Mouse (Mus musculus): ENCODE measurements around the gene Apoc1.

Apoc1 gene

DNA sequence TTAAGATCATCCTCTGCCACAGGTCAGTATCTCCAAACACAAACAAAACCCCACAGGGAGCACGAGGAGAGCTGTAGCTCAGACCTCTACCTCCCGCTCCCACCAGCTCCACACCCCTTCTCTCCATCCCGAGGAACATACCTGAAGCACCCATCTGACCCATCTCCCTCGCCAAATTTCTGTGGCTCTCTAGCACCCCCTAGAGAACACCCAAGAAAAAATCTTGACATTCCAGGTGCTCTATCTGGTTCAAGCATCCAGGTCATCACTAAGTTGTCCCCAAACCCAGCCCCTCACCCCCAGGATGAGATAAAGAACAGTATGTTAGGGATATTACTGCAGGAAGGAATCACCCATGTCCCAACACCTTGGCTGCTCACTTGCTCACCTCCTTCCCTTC lies 20.7 kb upstream of the Apoc1 start:
- in situ Hi-C loops (cut with MboI; ENCODE audit: low pct_unique_long_range_greater_than_20kb in 1 of 2, low sequenced_read_pairs in 2 of 2, unreplicated experiment in 1 of 2), result loop anchor here (5.0 kb wide), 1 partner anchor 46 kb away; the partner anchor contains the start of gene Clptm1 (in 2 of the 2)

DNA sequence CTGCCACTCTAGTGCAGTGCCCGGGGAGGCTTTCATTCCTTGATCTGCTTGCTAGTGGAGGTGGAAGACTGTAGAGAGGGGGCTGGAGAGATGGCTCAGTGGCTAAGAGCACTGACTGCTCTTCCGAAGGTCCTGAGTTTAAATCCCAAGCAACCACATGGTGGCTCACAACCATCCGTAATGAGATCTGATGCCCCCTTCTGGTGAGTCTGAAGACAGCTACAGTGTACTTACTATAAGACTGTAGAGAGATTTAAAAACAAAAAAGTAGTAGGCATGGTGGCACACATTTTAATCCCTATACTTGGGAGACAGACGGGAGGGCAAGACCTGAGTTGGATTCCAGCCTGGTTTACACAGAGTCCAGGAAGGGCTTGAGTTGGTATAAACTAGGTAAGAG lies 20.0 kb upstream of the Apoc1 start:
- in situ Hi-C loops (cut with MboI; ENCODE audit: low pct_unique_long_range_greater_than_20kb in 1 of 2, low sequenced_read_pairs in 2 of 2, unreplicated experiment in 1 of 2), result loop anchor here (5.0 kb wide), 1 partner anchor 45 kb away; the partner anchor contains the start of gene Clptm1 (in 2 of the 2)

DNA sequence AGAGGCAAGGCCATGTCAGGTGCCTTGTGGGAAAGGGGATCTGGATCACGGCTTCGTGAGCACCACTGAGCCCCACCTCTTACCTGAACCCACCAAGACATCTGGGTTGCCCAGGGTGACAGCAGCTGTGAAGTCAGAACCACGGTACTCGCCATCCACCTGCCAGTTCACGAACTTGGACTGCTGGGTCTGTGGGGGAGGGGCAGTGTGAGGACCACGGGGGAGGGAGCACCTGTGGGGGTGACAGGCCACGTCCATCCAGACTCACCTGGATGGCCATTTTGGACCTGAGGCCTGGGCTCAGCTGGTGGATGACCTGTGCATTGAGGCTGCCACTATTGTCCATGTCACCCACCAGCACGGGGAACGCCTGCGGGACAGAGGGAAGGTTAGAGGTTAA lies 18.2 kb upstream of the Apoc1 start:
- in situ Hi-C loops (cut with MboI; ENCODE audit: low pct_unique_long_range_greater_than_20kb in 1 of 2, low sequenced_read_pairs in 2 of 2, unreplicated experiment in 1 of 2), result loop anchor here (5.0 kb wide), 1 partner anchor 43 kb away; the partner anchor contains the start of gene Clptm1 (in 2 of the 2)

DNA sequence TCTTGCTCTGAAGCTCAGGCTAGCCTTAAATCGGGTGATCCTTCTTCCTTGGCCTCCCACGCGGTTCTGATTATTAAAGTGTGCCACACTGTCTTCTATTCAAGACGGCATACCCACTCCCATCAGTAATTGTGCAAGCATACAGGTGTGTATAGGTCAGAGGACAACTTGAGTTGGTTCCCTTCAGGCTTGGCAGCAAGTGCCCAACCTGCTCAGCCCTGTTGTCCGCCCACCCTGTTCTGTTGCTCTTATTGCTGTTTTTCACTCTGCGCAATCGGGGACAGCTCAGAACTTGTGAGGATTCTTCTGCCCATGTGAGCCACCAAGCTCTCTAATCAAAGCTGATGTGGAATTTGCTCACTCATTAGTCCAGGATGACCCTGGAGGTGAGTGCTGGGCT lies 12.8 kb upstream of the Apoc1 start:
- in situ Hi-C loops (cut with MboI; ENCODE audit: low pct_unique_long_range_greater_than_20kb in 1 of 2, low sequenced_read_pairs in 2 of 2, unreplicated experiment in 1 of 2), result no loop called here

DNA sequence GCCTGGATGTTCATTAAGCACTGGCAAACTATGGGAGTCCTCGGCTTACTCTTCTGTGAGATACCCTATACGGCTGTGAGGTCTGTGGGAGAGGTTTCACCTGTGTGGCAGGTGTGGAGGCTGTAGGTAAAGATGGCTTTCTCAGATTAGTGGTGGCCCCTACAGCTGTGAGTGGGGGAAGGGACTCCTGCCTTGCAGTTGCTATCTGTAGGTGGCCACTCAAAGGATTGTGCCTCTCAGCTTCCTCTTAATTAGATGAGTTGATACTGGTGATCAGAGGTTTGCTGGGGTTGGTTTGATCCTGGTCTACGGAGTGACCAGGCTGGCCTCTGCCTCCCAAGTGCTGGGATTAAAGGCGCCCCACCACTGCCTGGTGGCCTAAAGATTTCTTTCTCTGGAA lies 12.0 kb upstream of the Apoc1 start:
- in situ Hi-C loops (cut with MboI; ENCODE audit: low pct_unique_long_range_greater_than_20kb in 1 of 2, low sequenced_read_pairs in 2 of 2, unreplicated experiment in 1 of 2), result no loop called here

DNA sequence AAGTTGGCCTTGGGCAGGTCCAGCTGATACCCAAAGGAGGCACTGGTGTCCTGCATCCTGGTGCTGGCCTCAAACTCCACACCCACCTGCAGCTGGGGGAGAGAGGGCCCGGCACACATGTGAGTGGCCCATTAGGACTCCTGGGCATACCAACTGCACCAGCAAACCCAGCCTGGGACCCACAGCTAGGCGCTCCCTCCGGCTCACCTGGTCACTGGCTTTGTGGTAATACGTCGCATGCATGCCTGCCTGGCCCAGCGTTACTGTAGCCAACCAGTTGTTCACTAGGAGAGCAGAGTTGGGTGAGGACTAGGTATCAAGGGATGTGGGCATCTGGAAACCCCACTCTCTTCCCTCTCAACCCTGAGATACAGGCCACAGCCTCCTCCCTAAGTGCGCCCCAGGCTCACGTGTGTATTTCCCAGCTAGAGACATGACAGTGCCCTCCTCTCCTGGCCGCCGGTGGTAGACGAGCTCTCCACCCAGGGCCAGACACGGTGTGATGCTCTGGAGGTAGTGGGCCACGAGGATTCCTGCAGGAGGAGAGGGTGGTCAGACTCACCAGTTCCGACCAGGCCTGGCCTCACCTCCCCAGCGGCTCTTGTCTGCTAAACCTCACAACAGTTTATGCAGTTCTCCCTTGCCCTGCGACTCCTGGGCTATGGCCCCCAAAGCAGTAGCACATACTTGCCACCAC lies 10.5 kb upstream of the Apoc1 start:
- in situ Hi-C loops (cut with MboI; ENCODE audit: low pct_unique_long_range_greater_than_20kb in 1 of 2, low sequenced_read_pairs in 2 of 2, unreplicated experiment in 1 of 2), result no loop called here

DNA sequence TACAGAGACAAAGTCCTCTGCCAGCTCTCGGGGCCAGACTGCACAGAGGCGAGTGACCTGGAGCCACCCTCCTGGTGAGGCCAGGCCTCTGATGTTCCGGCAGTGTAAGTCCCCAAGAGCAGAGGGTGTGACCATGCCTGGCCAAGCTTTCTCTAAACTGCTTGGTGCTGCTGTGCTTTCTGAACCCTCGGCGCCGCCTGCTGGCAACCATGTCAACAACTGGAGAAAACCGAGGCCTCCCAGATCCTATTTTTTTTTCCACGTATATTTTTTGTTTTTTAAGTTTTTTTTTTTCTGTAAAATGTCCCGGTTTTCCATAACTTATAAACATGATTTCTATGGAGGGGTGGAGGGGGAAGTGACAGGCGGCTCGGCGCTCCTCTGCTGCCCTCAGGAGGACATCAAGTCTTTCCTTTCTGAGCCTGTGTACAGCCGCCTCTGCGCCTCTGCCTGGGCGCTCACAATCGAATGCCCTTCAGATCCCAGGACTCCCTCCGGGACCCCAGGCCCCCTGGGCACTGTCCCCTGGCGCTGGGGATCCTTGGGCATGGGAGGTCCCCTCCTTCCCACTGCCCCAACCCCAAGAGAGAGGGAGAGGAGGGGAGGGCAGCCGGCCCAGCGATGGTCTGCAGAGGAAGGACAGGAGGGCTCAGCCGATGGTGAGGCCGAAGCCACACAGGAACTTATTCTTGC lies 8.8 kb upstream of the Apoc1 start:
- in situ Hi-C loops (cut with MboI; ENCODE audit: low pct_unique_long_range_greater_than_20kb in 1 of 2, low sequenced_read_pairs in 2 of 2, unreplicated experiment in 1 of 2), result no loop called here

DNA sequence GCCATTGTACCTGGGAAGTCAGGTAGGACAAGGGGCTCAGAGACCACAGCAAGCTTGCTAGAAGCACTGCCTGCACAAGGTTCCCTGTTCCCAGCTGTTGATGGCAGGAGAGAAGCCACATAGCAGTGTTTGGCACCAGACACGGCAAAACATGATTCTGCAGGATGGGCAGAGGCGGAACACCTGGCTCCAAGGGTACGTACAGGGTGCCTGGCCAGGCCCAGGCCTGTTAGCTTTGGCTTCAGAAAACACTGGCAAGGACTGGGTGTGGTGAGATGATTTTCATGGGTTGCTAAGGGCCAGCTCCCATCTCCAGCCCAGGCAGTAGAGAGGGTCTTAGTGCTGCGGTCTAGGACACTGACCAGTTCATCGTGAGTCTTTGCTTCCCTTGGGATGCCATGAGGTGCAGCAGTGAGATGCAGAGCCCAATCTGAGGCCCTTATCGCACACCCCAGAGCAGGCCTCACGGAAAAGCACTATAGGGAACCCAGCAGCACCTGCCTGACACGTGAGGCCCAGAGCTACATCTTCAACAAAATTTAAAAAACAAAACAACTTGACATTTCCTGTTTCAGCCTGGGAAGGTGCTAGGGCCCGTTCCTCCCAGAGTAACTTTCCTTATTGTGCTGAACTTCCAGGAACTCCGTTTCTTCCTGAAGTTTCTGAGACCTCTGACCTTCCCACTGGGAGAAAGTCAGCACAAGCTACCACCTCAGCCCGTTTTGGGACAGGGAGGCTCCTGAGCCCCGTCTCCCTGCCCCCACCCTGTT lies 8.0 kb upstream of the Apoc1 start:
- in situ Hi-C loops (cut with MboI; ENCODE audit: low pct_unique_long_range_greater_than_20kb in 1 of 2, low sequenced_read_pairs in 2 of 2, unreplicated experiment in 1 of 2), result no loop called here

DNA sequence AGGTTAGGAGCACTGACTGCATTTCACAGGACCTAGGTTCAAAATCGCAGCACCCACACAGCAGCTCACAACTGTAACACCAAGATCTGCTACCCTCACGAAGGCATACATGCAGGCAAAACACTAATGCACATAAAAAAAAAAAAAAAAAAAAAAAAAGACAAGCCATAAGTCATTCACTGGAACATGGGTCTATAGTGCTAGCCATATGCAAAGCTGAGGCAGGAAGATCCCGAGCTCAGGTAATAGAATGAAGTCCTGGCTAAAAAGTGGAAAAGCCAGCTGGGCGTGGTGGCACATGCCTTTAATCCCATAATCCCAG lies 7.3 kb upstream of the Apoc1 start:
- in situ Hi-C loops (cut with MboI; ENCODE audit: low pct_unique_long_range_greater_than_20kb in 1 of 2, low sequenced_read_pairs in 2 of 2, unreplicated experiment in 1 of 2), result no loop called here

DNA sequence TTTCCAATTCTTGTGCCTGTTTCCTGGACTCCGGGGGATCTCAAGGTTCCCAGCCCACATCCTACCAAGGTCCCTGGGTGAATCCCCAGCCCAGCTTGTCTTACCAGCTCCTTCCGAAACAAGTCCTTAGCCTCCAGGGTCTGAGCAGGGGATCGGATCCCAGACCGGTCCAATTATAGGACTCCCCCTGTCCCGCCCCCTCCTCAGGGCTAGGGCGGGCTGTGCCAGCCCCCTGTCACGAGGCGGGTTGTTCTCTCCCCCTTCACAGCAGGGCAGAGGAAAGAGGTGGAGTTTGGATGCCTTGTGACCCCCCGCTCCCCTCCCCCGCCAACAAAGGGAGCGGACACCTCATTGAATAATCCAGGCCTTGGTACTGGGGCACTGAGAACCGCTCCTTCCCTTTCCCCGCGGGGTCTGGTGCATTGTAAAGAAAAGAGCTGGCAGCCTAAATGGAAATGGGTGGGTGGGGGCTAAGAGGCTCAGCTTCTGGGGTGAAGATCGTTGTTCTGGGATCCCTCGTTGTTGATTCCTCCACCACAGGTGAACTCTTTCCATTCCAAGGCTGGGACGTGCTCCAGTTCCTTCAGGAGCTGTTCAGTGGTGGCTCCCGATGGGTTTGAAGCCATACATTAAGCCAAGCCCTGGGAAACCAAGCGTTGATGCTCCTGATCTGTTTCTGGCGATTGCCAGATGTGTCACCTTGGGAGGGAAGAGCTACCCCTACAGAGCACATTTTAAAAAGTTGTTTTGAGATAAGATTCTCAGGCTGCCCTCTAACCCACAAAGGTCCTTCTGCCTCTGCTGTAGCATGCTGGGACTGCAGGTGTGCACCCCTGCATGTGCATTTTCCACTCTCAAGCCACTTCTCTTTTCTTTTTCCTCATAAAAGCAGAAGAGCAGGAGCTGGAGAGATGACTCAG lies 6.7 kb upstream of the Apoc1 start, which contains the start of gene Apoe:
Apoe (minus strand) TSS at position 282 of the 920 bp plus-strand sequence.
- in situ Hi-C loops (cut with MboI; ENCODE audit: low pct_unique_long_range_greater_than_20kb in 1 of 2, low sequenced_read_pairs in 2 of 2, unreplicated experiment in 1 of 2), result no loop called here

DNA sequence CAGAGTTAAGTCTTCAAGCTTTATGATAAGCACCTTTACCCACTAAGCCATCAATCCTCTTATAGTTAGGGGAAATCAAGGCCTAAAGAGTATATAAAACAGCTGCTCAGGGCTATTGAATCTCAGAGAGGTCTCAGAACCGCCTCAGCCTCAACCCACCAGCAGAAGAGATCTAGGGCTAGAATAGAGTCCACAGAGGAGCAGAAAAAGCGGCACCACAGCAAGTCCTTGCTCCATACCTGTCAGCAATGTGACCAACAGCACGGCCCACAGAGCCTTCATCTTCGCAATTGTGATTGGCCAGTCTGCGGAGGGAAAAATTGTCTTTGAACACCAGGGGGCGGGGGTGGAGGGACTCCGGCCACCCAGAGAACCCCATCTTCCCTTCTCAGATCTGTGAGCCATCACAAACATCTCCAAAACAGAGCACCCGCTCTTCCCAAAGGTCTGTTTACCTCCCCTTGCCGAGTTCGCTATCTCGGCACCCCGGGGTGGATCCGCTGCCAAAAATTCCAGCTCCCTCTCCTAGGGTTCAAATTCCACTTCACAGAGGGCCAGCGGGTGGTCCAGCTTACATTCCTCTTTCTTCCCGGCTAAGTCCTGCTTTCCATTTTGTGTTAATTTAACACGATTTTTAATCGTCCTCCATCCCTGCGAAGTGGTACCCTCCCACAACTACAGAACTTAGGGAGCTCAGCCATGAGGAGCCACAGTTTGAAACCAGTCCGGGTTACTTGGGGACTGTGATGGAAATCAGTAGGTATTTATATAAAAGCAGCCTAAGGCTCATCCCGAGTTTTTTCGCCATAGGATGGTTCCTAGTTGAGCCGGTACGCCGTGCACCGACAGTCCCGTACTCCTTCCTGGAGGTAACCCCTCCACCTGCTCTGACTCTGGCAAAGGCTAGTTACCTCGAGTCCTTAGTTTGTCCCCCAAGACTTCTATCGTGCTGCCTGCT lies 5.8 kb upstream of the Apoc1 start:
- in situ Hi-C loops (cut with MboI; ENCODE audit: low pct_unique_long_range_greater_than_20kb in 1 of 2, low sequenced_read_pairs in 2 of 2, unreplicated experiment in 1 of 2), result no loop called here

DNA sequence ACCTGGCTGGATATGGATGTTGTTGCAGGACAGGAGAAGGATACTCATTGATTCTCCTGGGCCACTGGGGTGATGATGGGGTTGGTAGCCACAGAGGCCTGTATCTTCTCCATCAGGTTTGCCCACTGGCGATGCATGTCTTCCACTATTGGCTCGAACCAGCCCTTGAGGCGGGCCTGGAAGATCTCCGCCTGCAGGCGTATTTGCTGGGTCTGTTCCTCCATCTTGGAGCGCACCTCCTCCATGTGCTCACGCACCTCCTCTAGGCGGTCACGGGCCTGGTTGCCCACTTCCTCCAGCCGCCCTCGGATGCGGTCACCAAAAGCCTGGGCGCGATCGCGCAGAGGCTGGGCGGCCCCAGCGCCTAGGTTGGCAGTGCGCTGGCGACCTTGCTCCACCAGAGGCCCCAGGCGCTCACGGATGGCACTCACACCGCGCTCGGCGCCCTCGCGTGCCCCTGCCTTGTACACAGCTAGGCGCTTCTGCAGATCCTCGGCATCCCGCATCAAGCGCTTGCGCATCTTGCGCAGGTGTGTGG lies 3.9 kb upstream of the Apoc1 start:
- in situ Hi-C loops (cut with MboI; ENCODE audit: low pct_unique_long_range_greater_than_20kb in 1 of 2, low sequenced_read_pairs in 2 of 2, unreplicated experiment in 1 of 2), result no loop called here

DNA sequence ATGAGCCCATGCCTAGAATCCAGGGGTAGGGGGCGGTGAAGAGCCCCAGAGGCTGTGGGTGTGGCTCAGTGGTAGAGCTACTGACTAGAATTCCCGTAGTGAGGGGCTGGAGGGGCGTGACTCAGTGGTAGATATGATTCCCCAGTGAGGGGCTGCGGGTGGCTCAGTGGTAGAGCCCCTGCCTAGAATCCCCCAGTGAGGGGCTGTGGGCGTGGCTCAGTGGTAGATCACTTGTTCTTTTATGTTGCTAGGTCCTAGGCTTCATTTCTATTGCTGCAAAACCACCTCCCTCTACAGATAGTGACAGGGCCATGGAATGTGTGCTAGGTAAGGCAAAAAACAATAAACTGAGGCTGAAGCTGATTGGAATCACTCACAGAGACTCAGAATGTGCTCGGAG lies 3.4 kb upstream of the Apoc1 start:
- in situ Hi-C loops (cut with MboI; ENCODE audit: low pct_unique_long_range_greater_than_20kb in 1 of 2, low sequenced_read_pairs in 2 of 2, unreplicated experiment in 1 of 2), result no loop called here

DNA sequence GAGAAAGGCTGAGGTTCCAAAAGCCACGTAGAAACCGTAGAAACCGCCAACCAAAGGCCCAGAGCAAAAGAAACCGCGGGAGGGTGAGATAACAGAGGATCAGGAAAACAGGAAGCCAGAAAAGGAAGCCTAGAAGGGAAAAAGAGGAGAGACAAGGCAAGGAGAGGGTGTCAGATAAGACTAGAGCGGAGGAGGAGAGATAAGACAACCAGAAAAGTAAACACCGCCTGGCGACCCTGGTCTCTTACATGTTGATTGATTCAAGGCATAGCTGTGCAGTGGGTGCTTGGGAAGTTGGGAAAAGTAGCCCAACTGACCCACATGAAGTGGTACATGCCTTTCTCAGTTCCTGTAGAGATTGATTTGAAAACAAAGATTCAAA lies 2.7 kb upstream of the Apoc1 start:
- in situ Hi-C loops (cut with MboI; ENCODE audit: low pct_unique_long_range_greater_than_20kb in 1 of 2, low sequenced_read_pairs in 2 of 2, unreplicated experiment in 1 of 2), result no loop called here

DNA sequence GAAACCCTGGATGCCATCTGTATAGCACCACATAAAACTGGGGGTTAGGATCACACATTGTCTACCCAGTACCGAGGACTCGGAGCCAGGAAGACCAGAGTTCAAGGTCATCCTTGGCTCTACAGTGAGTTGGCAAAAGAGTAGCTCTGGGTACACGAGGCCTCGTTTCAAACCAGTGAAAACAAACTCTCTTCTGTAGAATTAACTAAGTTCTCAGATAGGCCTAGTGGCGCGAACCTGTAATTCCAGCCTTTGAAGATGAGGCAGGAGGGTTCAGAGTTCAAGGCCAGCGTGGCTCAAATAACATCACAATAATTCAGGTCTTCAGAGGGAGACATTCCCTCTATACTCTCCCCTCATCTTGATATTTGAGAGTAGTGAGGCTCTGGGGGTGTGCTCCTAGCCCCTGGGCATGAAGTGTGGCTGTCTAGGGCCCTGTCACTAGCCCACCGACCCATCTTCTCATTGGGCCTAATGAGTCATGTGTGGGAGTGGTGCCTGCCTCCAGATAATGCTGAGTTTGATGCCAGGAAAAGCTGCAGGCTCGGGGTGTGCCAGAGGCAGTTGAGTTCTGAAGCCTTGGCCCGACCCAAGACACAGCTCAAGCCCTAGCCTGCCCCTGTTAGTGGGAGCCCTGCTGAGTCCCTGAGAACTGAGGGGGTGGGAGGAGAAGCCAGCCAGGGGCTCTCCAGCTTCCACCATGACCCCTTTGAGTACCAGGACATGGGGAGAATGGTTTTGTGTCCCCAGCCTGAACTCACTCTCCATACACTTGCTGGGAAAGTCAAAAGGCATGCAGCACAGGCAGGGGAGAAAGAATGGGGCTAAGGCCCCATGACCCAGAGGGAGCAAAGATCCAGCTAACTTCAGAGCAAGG lies 2.1 kb upstream of the Apoc1 start:
- in situ Hi-C loops (cut with MboI; ENCODE audit: low pct_unique_long_range_greater_than_20kb in 1 of 2, low sequenced_read_pairs in 2 of 2, unreplicated experiment in 1 of 2), result no loop called here

DNA sequence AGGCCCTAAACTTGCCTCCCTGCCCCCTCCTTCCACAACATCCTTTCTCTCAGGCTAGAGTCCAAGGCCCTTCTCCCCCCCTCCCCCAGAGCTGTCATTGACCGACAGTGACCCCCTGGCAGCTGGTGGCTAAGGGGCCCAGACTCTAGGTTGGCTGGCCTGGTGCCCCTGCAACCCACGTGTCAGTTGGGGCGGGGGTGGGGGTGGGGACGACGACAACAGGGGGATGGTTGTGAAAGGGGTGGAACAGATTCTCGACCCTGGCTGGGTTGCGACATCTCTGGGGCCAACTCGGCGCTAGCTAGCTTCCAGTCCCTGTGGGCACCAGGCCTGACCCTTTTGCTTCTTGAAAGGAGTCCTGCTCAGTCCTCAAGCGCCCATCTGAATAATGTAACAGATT lies 961 bp upstream of the Apoc1 start:
- in situ Hi-C loops (cut with MboI; ENCODE audit: low pct_unique_long_range_greater_than_20kb in 1 of 2, low sequenced_read_pairs in 2 of 2, unreplicated experiment in 1 of 2), result no loop called here
